Mouse (Mus musculus): ENCODE data around the gene Cabin1.

Cabin1 gene

DNA sequence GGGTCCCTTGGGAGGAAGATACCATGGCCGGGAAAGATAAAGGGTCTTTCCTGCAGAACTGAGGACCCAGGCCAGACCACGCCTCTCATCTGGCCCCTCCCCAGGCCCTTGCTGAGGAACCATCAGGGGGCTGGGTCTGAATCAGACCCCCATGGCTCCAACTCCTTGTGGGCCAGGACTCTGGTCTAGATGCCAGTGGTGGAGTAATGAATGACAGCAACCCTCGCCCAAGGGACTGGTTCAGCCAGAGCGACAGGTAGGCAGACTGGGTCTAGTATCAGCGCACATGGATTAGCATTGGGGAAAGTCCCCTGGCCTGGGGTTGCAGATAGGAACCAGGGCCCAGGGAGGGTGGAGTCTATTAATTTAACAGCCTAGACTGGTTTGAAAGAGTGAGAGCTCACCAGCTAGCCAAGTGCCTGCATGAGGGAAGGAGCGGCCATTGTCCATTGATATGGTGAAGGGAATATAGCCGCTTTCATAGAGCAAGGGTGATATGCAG, 122.4 kb downstream of the Cabin1 start:
- no peak for DNase-seq (ENCODE audit: low read depth in 2 of 2, low spot score in 2 of 2)

DNA sequence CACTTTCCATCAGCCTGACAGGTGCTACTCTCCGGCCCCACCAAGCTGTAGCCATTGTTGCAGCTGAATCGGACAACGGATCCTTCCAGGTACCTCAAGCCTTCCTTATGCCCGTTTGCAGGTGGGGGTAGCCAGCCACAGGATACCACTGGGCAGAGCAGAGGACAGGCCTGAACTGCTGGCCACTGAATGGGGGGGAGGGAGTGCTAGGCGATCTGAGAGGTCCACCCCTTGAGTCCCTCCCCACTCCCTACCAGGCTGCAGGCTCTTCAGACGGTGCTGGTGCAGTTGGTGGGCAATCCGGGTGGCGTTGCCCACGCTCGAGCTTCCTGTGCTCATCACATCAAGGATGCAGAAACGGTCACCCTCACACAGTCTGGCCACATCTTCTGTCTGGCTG, 126.4 kb downstream of the Cabin1 start:
- DNase-seq (ENCODE audit: low read depth in 2 of 2, low spot score in 2 of 2), result no peak

DNA sequence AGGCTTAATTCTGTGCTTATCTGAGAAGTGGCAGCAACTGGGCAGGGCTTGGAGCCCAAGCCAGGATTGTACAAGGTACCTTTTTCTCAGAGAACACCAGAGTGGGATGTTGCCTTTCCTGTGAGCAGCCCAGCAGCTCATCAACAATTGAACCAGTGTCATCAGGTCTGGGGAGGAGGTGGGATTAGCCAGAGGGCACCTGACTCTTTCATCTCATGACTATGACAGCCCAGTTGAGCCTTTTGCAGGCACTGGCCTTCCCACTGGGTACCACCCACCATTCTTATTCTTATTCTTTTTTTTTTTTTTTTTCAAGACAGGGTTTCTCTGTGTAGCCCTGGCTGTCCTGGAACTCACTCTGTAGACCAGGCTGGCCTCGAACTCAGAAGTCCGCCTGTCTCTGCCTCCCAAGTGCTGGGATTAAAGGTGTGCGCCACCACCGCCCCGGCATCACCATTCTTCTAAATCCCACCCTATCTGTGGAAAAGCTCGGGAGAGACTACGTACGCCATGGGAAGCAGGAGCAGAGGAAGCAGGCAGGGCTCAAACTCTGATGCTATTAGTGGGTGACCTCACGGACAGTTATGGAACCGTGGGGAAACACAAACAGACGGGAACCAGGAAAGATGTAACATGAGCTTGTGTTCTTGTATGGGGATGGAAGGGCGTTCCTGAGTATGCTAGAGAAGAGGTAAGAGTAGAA, 127.9 kb downstream of the Cabin1 start:
- no peak for DNase-seq (ENCODE audit: low read depth in 2 of 2, low spot score in 2 of 2)

DNA sequence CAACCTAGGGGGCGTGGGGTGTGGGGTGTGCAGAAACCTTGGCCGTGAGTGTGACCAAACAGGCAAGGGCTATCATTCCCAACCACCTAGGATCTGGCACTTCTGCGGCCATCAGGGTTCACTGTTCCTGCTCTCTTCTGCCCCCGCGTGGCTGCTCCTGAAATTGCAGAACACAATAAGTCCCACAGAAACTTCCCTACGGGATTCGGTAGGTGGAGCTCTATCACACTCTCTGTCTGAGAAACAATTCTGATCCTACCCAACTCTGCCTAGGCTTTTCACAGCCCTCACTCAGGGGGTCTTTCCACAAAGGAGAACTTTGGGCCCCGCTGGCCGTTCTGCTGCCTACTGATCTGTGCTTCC, 128.5 kb downstream of the Cabin1 start:
- peak; percentile 67 to 71 for DNase-seq (ENCODE audit: low read depth in 2 of 2, low spot score in 2 of 2)

DNA sequence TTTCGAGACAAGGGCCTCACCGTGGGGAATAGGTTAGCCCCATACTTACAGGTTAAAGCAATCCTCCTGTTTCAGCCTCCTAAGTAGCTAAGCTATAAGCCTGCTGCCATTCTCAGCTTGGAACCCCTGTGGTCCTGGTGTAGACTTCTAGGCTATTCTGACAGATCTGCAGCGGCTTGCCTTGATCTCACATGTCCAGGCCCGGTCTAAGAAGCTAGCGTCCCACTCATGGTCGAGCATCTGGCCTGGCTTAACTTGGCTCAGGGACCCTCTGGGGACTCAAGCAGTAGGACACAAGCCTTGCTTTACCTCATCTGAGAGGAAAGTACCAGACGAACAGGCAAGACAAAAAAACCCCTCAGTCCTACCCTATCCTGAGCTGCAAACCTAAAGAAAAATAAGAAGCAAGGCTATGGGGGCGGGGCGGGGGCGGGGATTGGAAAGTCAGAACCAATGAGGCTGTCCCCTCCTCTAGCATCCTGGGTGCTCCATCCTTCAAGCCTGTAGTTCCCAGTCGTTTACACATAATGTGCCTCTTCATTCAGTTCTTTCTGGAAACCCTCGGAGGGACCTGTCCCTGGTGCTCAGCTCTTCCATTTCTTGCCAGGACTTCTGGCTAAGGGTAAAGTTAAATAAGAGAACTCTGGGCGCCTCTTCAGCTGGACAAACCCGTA, 129.0 kb downstream of the Cabin1 start:
- DNase-seq (ENCODE audit: low read depth in 2 of 2, low spot score in 2 of 2), result no peak

DNA sequence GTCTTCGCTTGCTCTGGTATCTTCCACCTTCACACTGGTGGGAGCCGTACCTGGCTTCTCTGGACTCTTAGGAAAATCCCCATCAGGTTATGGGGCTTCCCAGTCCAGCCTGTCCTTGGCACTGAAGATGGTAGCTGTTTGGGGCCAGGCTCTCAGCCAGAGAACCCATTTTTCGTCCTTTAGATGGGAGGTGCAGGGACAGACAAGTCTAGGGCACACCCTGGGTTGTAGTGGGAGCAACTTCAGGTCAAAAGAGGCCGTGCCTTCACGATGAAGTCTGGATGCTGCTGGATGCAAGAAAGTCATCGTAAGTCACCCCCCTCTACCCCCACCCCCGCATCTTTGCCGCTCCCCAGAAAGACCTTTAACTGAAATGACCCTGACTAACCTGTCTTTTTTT, 129.5 kb downstream of the Cabin1 start:
- DNase-seq (ENCODE audit: low read depth in 2 of 2, low spot score in 2 of 2), result no peak

DNA sequence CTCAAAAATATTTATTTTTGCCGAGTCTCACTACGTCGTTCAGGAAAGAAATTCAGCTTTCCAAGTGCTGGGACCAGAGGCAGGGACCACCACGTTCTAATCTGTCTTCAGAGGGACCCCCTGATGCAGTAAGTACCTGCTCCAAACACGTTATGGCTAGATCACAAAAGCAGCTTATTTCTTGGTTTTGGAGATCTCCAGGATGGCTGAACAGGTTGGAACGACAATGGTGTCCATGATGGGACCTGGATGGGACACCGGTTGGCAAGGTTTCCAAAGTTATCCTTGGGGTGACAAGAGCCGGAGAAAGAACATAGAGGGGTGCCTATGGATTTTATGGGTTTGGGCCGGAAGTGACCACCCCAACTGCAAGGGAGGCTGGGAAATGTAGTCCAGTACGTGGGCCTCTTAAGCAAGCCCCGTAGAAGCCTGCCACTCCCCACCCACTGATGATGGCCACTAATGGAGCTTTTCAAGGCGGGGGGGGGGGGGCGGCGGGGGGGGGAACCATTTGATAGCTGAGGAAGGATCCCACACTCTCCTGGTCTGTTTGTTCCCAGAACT, 130.5 kb downstream of the Cabin1 start:
- no peak for DNase-seq (ENCODE audit: low read depth in 2 of 2, low spot score in 2 of 2)

DNA sequence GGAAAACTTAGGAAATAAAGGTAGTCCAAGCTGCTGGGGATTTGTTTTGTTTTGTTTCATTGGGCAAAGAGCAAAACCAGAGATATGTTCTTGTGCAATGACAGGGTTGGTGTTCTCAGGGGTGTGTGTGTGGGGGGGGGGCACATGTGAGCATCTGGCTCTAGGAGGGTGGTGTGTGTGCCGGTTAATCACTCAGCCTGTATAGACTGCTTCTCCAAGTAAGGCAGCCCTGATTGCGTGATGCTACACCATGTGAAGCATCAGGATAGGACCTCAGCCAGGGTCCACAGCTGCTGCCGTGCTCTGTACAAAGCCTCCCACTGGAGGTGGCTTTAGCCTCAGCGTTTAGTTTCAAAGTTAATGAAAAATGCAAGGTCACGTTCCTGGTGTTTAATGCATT, 131.1 kb downstream of the Cabin1 start:
- no peak for DNase-seq (ENCODE audit: low read depth in 2 of 2, low spot score in 2 of 2)

DNA sequence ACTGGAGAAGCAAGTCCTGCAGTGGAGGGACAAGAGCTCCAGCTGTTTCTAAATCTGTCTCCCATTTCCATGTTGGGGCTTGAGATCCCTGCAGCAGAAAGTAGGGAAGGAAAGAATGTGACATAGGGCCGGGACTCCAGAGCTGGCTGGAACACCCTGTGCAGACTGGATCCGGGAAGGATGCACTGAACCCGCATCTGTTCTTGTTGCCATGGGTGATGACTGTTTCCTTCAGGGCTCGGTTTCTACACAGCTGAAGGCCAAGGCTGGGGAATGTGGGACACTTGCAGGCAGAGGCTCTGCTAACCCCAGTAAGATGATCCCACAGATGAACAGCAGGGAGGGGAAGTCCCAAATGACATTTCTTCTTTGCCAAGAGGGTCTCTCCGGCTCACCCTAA, 131.5 kb downstream of the Cabin1 start:
- no peak for DNase-seq (ENCODE audit: low read depth in 2 of 2, low spot score in 2 of 2)

DNA sequence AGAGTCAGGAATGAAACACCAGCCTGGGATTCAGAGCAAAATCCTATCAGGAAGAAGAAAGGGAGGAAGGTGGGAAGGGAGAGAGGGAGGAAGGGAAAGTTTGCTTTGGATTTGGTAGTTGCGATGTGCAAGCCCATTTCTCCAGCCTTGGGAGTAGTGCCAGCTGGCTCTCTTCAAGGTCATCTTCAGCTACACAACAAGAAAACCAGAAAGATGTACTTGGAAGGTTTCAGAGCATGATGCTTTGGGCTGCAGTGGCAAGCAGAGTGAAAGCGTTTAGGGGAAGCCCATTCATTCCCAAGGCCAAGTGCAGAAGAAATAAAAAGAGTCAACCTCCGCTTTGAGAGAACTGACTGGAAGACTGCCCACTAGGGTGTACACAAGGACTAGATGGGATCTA, 136.7 kb downstream of the Cabin1 start:
- DNase-seq (ENCODE audit: low read depth in 2 of 2, low spot score in 2 of 2), result no peak

DNA sequence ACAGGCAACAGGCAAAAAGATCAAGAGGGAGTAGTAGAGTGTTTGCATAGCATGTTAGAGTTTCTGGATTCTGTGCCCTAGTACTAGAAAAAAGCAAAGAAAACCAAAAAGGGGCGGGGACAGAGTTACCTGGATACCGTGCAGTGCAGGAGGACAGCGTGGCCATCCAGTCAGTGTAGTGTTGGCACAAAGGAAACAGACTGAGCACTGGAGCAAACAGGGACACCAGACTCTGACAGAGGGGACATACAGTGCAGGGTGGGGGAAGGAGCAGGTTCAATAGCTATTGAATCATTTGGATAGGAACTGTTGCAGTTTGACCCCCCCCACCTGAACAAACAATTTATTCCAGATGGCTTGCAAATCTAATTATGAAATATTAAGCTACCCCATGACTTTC, 137.2 kb downstream of the Cabin1 start:
- no peak for DNase-seq (ENCODE audit: low read depth in 2 of 2, low spot score in 2 of 2)

DNA sequence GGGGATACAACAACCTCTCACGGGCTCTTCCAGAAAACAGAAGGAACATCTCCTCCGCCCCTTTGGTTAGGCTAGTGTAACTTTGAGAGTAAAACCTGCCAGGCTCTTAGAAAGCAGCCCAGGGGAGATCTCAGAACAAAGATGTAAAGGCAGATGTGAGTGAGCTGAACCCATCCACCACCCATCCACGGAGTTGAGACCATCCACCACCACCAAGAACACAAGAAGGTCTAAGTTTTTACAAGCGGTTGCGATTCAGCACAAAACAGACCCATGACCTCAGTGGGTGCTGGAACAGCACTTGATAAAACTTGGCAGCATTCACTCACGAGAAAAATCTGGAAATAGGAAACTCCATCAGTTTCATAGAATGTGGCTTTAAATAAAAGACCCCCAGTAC, 138.2 kb downstream of the Cabin1 start:
- DNase-seq (ENCODE audit: low read depth in 2 of 2, low spot score in 2 of 2), result no peak

DNA sequence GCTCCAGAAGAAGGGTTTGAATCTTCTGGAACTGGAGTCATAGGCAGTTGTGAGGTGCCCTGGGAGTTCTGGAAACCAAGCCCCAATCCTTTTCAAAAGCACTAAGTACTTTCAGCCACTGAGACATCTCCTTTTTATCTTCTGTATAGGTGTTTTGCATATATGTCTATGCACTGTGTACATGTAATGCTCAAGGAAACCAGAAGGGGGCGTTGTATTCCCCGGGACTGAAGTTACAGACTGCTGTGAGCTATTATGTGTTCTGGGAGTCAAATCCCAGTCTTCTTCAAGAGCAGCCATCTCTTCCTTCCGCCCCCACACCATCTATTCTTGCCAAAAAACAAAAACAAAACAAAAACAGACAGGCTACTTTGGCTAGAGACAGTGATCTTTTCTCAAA, 143.3 kb downstream of the Cabin1 start:
- DNase-seq (ENCODE audit: low read depth in 2 of 2, low spot score in 2 of 2), result no peak

DNA sequence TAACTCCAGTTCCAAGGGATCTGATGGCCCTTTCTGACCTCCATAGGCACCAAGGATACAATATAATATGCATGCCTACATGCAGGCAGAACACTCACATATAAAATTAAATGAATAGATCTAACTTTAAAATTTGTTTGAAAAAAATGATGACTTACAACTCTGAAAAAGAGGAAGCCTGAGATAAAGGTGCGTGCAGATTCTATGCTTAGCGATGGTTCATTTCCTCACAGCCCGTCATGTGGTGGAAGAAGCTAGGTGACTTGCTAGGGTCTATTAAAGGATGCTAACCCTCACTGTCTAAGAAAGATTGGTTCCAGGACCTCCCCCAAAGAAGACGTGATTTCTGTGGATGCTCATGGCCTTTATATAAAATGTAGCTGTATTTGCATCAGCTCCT, 148.1 kb downstream of the Cabin1 start:
- no peak for DNase-seq (ENCODE audit: low read depth in 2 of 2, low spot score in 2 of 2)

DNA sequence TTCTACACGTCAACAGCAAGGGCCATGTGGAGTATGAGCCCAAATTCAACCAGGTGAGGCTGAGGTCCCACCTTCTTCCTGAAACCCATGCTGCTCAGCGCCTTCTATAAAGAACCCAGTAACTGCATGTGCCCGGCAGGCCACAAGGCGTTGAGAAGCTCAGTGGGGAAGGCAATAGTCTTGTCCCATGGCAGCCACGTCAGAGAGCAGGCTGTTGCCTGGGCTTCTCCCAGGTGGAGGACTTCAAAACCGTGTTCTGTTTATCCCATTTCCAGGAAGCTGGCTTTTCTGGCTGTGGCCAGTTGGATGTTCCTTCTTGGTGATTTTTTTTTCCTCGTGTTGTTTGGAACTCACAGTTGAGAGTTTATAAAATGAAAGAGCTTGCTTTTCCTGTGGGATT, 153.7 kb downstream of the Cabin1 start:
- DNase-seq (ENCODE audit: low read depth in 2 of 2, low spot score in 2 of 2), result no peak

DNA sequence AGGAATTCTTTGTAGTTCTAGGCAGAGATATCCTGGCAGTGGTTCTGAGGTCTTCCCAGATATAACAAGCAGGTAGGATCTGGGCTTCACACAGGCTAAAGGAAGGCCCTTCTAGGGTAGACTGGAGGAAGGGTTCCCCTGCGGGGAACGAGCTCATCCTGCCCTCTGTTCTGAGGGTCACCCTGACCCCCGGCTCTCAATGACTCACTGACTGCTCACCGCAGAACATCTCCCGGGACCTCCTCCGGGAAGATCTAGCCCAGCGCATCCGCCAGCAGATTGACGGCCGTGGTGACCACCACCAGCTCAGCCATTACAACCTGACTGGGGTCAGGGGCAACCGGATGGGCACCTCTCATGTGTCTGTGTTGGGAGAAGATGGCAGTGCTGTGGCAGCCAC, 155.2 kb downstream of the Cabin1 start:
- no peak for DNase-seq (ENCODE audit: low read depth in 2 of 2, low spot score in 2 of 2)

DNA sequence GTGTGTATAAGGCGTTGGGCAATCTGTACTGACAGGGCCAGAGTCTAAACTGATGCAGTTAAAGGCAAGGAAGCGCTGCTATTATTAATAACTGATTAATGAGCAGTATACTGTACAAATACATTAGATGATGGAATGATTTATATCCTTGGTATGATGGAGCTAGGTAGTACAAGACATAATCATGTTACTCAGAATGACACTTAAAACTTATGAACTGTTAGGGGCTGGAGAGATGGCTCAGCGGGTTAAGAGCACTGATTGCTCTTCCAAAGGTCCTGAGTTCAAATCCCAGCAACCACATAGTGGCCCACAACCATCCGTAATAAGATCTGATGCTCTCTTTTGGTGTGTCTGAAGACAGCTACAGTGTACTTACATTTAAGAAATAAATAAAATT, 156.9 kb downstream of the Cabin1 start:
- no peak for DNase-seq (ENCODE audit: low read depth in 2 of 2, low spot score in 2 of 2)

DNA sequence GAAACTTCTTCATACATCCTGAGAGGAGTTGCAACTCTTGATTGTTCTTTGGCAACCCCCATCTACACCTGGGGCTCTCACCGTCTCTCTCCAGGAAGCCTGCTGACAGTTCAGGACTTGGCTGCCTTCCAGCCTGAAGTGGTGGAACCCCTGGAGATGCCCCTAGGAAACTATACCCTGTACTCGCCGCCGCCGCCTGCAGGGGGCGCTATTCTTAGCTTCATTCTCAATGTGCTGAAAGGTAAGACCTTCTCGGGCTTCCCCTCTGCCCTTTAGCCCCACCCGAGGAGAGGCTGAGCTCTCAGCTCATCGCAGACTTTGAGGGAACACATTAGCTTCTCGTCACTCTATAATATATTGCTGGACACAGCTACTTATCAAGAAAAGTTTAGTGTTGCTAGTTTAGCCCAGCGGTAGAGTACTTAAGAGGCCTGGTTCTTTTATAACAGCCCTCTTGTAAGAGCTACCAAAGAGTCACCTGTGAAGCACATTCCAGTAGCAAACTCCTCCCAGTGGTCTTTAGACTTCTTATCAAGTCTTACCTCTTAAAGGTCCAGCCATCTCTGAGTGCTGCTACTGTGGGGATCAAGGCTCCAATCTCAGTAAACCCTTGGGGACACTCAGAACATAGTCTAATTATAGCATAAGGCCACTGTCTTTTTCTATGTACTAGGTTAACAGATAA, 158.8 kb downstream of the Cabin1 start:
- DNase-seq (ENCODE audit: low read depth in 2 of 2, low spot score in 2 of 2), result peak in 1 of 2 experiments; percentile 34

DNA sequence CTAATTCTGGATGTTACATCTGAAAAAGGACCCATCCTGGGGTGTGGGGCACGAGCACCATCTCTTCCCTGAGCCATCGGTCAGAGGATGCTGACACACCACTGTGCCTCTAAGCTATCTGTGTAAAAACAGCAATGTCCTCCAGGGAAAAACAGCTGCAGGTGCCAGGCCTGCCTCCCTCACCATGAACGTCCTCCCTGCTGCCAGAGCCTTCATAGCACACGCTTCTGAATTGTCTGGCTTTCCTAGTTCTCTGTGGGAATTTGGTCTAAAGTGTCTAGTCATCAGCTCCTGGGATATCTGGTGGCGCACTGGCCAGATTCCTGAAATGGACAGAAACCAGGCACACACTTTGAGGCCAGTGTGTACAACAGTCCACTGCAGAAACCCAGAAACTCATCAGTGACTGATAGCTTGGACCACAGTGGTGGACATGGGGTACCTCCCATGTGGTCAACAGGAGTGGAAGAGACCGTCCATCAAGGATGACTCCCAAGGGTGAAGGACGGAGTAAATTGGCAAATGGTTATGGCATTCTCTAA, 163.9 kb downstream of the Cabin1 start:
- DNase-seq (ENCODE audit: low read depth in 2 of 2, low spot score in 2 of 2), result no peak
